Mouse (Mus musculus): ENCODE results near the gene Scrt2. TPM values are rescaled to one million over a fixed set of nuclear protein-coding genes. Genes with fewer than 3 reads are reported as not detected.

Scrt2 gene
- total and polyA plus RNA-seq, 3 experiments, result 0.21 to 0.36 (median 0.35) TPM

DNA sequence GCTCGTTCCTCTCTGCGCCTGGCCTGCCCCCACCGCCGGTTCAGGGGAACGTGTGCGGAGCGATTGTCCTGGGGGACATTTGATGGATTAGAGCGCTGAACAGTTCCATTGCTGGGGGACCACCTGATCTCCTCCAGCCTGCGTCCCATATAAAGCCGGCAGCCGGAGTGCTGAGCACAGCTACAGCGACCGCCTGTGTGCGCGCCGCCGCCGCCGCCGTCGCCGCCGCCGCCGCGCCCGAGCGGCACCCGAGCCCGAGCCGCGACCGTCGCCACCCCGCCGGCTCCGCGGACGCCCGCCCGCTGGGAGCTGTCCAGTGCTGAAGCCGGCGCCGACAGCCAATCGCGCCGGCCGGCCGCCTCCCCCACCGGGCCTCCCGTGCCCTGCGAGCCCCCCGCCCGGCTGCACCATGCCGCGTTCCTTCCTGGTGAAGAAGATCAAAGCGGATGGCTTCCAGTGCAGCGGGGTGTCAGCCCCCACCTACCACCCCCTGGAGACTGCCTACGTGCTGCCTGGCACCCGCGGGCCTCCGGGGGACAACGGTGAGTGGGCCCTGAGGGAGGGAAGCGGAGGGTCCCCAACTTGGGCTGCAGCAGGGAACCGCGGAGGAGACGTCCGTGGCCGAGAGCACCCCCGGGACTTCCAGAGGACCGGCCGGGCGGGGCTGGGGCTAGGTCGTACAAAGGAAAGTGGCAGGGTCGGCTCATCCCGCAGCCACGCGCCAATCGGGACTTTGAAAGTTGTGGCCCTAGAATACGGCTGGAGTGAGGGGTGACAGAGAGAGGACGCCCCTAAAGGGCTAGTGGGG lies 516 bp downstream of the Scrt2 start:
- DNase-seq, result peak; percentile 91

GRCm38 (mm10) chr2:152082456-152083285 lies 1.3 kb downstream of the Scrt2 start:
- DNase-seq, result no peak

DNA sequence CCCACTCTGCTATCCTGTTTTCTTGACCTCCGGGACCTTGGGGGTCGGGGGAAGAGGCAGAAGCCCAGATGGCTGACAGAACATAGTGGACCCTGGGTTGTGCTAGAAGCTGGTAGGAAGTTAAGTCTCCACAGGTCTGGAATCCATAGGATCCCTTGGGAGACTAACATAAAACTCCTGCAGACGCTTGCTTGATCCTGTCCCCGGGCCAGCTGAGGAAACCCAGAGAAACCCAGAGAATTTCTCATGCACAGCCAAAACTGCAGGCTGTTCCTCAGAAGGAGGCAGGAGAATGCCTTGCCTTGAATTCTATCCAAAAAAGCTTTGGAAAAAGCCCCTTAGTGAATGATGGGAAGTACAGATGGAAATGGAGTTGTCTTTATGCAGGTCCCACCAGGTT lies 2.1 kb downstream of the Scrt2 start:
- DNase-seq, result no peak

- no peak for DNase-seq
These were observed 3.0 kb downstream of the Scrt2 start for GRCm38 (mm10) chr2:152084298-152084697.

GRCm38 (mm10) chr2:152085414-152085813 lies 4.1 kb downstream of the Scrt2 start:
- DNase-seq, result no peak

- no peak for DNase-seq
These were observed 5.1 kb downstream of the Scrt2 start for GRCm38 (mm10) chr2:152086451-152086850.

DNA sequence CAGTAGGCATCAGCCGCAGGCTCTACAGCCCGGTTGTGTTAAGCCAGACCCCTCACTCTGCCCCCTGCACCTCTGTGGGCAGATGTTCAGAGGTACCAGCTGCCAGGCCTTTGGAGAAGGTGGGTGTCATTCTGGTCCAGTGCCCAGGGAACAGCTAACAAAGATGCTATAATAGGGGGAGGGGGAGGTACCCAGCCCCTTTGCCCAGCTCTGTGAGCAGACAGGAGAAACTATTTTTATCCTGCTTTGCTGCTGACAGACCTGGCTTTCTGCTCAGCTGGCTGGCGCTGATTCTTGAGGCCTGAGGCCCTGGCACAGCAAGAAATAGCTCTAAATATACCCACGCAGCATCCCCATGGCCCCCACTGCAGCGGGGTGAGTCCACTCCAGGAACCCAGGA lies 5.8 kb downstream of the Scrt2 start:
- DNase-seq, result no peak

DNA sequence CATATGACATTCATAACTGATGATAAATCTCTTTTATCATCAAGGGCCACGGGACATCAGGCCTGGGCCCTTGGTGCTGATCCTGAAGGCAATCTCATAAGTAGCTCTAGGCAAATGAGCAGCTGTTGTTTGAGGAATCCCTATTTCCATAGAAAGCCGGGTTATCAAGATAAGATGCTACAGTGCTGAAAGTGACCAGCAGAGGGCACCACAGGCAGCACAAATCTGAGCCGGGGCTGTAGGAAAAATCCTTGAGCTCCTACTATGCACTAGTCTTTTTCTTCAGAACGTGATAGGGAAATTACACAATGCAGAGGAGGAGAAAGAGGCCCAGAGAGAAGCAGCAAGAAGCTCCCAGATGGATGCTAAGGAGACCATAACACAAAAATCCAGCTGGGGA lies 7.7 kb downstream of the Scrt2 start:
- peak; percentile 59 for DNase-seq

DNA sequence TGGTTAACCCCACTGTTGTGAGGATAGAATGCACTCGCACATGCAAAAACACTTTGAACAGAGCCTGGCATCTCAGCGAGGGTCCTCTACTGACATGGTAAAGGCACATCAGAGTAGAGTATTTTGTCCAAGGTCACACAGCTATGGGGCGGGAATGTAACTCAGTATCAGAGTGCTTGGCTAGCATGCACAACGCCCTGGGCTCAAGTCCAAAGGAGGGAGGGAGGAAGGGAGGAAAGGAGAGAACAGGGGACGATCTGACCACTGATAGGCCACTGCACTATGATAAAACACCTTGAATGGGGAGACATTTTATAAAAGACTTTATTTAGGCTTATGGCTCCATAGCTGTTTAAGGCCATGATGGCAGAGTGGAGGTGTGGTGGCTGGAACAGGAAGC lies 8.3 kb downstream of the Scrt2 start:
- DNase-seq, result no peak

DNA sequence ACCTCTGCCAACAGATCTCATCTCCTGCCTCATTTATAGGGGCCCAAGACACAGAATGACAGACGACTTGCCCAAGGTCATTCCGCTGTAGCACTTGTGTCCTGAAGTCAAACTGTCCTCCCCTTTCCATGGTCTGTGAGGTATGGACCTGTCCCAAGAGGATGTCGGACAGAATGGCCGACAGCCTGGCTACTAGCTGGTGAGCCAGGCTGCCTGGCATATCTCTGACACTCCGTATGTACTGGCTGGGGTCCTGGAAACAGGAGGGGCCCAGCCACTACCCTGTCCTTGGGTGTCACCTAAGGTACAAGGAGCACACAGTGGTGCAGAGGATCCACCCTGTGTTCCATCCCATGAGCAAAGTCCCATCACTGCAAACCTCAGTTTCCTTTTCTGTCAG lies 9.2 kb downstream of the Scrt2 start:
- no peak for DNase-seq

DNA sequence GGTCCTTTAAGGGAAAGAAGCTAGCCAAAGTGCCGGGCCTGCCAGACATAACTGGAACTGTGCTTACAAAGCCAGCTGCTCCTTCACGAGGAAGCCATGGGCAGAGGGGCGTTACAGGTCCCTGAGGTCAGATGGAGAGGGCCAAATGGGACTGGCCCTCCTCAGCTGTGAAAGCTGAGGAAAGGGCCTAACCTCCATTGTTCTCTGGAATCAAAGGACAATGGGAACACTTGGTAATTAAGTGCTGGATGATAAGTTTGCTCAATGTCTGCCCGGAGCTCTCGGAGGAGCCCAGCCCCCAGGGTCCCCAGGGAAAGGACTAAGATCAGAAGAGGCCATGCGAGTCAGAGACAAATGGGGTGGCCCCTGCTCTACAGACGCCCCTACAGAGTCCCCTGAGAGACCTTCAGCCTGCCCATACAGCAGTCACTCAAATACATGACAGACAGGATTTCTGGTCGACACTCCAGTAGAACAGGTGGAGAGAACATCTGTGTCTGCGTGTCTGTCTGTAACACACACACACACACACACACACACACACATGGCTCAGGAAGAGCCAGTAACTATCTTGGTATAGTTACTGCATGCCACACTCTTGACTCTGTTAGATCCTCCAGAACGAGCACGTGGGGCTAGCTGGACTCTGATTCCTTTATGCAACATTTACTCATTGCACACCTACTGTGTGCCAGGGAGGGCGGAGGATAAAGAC lies 10.2 kb downstream of the Scrt2 start:
- no peak for DNase-seq

- DNase-seq, result no peak
These were observed 11.6 kb downstream of the Scrt2 start for GRCm38 (mm10) chr2:152092927-152093326.

DNA sequence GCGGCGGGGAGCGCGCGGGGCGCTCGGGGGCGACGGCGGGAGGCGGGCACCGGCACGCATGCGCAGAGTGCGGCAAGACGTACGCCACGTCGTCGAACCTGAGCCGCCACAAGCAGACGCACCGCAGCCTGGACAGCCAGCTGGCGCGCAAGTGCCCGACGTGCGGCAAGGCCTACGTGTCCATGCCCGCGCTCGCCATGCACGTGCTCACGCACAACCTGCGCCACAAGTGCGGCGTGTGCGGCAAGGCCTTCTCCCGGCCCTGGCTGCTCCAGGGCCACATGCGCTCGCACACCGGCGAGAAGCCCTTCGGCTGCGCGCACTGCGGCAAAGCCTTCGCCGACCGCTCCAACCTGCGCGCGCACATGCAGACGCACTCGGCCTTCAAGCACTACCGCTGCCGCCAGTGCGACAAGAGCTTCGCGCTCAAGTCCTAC lies 12.0 kb downstream of the Scrt2 start:
- peak; percentile 73 for DNase-seq

DNA sequence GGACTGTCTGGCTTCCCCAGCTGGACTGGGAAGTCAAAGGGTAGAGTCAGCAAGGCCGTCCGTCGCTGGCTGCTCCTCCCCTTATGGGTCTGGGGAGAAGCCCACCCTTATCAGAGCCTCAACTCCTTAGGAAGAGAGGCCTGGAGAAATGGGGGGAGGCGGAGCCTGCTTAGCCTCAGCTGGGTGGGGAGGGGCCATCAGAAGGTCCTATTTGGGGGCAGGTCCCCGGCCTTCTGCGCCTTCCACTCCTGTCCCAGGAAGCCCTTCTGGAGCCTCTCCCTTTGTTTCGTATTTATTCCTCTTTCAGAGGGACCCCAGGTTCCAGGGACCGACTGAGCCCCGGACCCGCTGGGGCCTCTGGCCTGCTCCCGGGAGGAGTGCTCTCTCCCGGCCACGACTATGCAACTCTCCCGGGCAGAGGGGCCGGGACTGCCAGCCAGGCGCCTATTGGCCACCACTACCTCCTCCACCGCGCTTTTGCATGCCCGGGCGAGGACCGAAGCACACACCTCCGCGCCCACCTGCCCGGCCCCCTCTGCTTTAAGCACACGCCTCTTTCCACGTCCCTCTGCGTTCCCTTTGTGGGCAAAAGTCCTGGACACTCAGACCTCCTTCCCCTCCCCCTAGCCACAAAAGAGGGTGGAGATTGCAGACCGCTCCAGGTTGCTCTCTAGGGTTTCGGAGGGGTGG lies 13.7 kb downstream of the Scrt2 start:
- DNase-seq, result no peak

DNA sequence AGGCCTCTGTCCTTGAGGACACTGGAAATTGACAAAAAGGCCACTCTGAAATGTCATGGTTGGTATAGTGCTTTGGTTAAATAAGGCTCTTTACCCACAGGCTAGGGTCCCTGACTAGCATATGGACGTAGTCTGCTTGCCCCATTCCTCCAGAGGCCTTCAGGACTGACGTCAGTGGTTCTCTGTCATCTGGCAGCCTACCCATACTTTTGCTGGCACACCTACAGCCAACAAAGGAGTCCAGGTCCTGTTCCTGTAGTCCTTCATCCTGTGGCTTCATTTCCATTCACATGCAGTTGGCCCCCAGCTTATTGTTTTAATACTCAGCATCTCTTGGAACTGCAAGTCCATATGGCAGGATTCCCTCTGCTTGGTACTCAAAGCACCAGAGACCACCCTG lies 15.6 kb downstream of the Scrt2 start:
- no peak for DNase-seq

- DNase-seq, result no peak
These were observed 16.6 kb downstream of the Scrt2 start for GRCm38 (mm10) chr2:152097916-152098315.

- DNase-seq, result no peak
These were observed 18.2 kb downstream of the Scrt2 start for GRCm38 (mm10) chr2:152099538-152099937.

DNA sequence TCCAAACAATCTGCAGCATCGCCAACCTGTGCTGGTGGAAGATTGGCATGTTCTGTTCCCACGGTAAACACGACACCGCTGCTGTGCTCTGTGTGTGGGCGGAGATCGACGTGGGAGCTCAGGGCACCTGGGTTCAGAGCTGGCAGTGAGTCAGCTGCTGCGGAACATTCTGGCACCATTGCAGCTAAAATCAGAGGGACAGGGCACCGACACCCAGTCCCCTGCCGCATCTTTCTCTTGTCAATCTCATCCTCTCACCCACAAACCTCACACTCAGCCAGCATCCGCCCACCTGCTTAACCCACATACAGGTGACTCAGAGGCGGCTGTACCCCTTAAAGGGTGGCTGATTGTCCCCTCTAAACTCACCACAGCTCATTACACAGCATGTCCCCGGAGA lies 20.4 kb downstream of the Scrt2 start:
- DNase-seq, result no peak

- DNase-seq, result no peak
These were observed 21.0 kb downstream of the Scrt2 start for GRCm38 (mm10) chr2:152102369-152102768.

GRCm38 (mm10) chr2:152104711-152105317 lies 23.5 kb downstream of the Scrt2 start:
- no peak for DNase-seq

Data from adrenal gland, adult 2 months (tissue).